Mouse (Mus musculus): ENCODE measurements around the gene Macc1. TPM values are rescaled to one million over a fixed set of nuclear protein-coding genes. Genes with fewer than 3 reads are reported as not detected.

The Macc1 gene
- total RNA-seq, 1 experiment from 2014 or later, result not detected

DNA sequence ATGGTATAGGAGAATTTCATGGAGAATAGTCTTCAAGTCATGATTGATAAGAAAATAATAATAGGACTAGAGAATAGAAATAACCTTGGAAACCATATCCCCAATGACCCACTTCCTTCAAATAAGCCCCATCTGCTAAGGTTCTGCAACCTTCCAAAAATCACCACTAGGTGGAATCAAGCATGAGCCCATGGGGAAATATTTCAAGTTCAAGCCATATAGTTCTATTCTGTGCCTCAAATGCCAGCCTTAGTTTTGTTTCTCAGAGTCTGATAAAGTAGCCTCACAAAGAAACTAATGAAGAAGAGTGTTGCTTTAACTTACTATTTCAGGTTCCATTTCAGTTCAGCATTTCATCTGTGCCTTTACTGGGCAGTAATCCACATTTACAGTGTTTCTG, 197.1 kb downstream of the Macc1 start:
- DNase-seq, result no peak

Other genes starting within 250 kb of the Macc1 start
- gene Itgb8, start 75.5 kb upstream of the Macc1 start, total RNA-seq (2021), result 2.0 and 2.2 TPM in 2 replicates